Mouse (Mus musculus): ENCODE measurements around the gene Riox1. TPM values are rescaled to one million over a fixed set of nuclear protein-coding genes. Genes with fewer than 3 reads are reported as not detected.

Riox1 gene
- total RNA-seq, 2 experiments from 2014 or later, result 16.6 to 19.0 TPM

DNA sequence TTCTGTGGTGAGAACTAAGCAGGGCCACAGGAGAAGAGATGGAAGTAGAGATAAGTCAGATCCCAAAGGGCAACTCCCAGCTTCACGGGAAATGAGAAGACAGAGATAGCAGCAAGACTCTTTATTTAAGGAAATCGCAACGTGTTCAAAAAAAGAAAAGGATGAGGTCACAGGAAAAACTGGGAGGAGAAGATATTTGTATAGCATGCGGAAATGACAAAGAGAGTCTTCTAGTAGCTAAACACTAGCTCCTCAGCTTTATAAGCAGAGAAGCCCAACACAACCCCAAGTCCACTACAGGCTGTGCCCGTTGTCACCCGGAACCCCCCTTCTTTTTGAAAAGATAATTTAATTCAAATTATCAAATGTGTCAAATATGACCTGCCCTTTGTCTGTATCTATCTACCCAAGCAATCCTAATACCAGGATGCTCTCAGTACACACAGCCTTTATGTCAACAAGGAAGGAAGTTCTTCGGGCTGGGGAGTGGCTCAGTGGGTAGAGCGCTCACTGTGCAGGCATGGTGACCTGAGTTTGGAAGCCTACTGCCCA is 3.1 kb upstream of the Riox1 start:
- intact Hi-C loops (cut with DNase I), result no loop called here
- peak in 1 of 2 experiments; percentile 49 for DNase-seq (ENCODE audit: low spot score in 2 of 2)

DNA sequence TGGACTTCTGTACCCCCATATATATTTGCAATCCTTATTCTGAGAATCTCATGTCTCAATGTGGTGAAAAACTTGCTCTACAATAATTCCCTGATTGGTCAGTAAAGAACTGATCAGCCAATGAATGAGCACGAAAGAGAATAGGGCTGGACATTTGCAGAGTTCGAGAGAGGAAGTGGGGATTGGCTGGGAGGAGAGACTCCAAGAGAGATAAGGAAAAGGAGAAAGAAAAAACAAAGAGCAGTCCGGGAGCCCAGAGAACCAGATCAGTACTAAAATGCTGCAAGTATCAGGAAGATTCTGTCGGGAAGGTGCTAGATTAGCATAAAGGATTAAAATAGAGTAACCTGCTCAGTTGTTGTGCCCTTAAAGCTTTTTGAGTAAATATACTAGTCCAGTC is 1.4 kb upstream of the Riox1 start:
- DNase-seq (ENCODE audit: low spot score in 2 of 2), result no peak
- intact Hi-C loops (cut with DNase I), result no loop called here

DNA sequence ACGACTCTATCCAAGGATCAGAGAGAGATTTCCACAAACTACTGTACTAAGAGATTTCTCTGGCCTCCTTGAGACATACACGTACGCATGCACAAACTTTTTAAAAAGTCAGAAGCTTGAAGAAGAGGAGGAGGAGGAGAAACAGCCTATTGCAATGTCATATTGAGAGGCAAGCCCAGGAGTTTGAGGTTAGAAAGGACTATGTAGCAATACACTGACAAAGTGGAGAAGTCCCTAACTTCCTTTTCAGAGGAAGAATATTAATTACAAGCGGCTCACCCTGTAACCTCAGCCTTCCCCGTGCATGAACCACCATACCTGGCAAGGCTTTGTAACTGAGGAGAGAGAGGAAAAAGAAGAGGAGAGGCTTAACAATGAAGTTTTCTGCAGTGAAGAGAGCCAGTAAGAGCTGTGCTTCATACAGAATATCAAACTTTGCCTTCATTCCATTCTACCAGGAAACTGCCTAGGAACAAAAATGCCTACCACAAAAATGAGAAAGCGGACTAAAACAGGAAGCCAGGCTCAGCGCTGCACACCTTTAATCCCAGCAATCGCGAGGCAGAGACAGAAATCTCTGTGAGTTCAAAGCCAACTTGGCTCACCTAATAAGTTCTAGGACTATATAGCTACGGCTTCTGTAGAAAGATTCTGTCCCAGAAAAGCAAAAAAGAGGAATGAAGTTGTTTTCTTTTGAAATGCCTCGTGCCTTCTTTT is 474 bp upstream of the Riox1 start:
- no peak for DNase-seq (ENCODE audit: low spot score in 2 of 2)
- intact Hi-C loops (cut with DNase I), result loop anchor here (2.0 kb wide), 1 partner anchor 27 kb away; no protein-coding TSS in a partner anchor

DNA sequence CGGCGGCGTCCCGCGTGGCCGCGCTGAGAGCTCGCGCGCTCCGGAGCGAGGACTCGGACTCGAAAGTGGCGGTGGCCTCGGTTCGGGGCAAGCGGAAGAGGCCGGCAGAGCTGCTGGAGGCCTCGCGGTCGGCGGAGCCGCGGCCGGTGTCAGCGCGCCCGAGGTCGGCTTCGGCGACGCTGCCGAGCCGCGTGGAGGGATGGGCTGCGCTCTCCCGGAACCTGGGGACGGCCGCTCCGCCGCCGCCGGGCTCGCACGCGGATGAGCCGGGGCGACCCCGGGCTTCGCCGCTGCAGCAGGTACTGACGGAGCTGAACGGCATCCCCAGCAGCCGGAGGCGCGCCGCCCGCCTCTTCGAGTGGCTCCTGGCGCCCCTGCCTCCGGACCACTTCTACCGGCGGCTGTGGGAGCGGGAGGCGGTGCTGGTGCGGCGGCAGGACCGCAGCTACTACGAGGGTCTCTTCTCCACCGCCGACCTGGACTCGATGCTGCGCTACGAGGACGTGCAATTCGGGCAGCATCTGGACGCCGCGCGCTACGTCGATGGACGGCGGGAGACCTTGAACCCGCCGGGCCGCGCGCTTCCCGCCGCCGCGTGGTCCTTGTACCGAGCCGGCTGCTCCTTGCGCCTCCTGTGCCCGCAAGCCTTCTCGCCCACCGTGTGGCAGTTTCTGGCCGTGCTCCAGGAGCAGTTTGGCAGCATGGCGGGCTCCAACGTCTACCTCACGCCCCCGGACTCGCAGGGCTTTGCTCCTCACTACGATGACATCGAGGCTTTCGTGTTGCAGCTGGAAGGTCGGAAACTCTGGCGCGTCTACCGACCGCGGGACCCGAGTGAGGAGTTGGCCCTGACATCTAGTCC is 663 bp downstream of the Riox1 start:
- peak; percentile 58 to 66 for DNase-seq (ENCODE audit: low spot score in 2 of 2)
- intact Hi-C loops (cut with DNase I), result loop anchor here (2.0 kb wide), 1 partner anchor 28 kb away; no protein-coding TSS in a partner anchor

- no peak for DNase-seq (ENCODE audit: low spot score in 2 of 2)
- intact Hi-C loops (cut with DNase I), result loop anchor here (2.0 kb wide), 1 partner anchor 29 kb away; no protein-coding TSS in a partner anchor
Observed at GRCm38 (mm10) chr12:83951711-83952575, 1.5 kb downstream of the Riox1 start.

GRCm38 (mm10) chr12:83958278-83958677 is 7.9 kb downstream of the Riox1 start:
- DNase-seq (ENCODE audit: low spot score in 2 of 2), result no peak
- intact Hi-C loops (cut with DNase I), result no loop called here

- no peak for DNase-seq (ENCODE audit: low spot score in 2 of 2)
- intact Hi-C loops (cut with DNase I), result no loop called here
Observed at GRCm38 (mm10) chr12:83965235-83965634, 14.8 kb downstream of the Riox1 start.

DNA sequence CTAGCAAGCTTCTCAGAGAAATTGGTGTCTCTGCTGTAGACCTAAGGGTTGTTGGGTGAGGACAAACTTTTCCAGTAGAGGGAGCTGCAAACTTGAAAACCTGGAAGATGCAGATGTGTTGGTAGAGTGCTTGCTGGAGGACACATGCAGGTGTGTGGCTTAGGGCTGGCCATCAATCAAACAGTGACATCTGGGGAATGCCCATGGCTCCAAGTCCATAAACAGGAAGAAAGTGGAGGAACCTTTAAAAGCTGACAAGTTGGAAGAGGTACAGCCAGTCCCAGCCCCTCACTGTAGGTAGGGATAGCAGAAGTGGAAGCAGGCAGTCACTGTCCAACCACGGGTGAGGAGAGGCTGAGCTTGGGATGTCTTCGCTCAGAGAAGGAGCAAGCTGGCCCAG is 21.7 kb downstream of the Riox1 start:
- intact Hi-C loops (cut with DNase I), result loop anchor here (1.0 kb wide), 1 partner anchor 59 kb away; no protein-coding TSS in a partner anchor
- peak; percentile 61 to 68 for DNase-seq (ENCODE audit: low spot score in 2 of 2)

- intact Hi-C loops (cut with DNase I), result no loop called here
- no peak for DNase-seq (ENCODE audit: low spot score in 2 of 2)
Observed at GRCm38 (mm10) chr12:83978862-83979261, 28.5 kb downstream of the Riox1 start.

- intact Hi-C loops (cut with DNase I), result no loop called here
- DNase-seq (ENCODE audit: low spot score in 2 of 2), result no peak
Observed at GRCm38 (mm10) chr12:83981615-83982014, 31.2 kb downstream of the Riox1 start.

GRCm38 (mm10) chr12:83984752-83985151 is 34.3 kb downstream of the Riox1 start, which contains the start of gene Heatr4:
TSS of gene Heatr4 (minus strand) at chr12:83984852.
- intact Hi-C loops (cut with DNase I), result loop anchor here (5.0 kb wide), 1 partner anchor 48 kb away; no protein-coding TSS in a partner anchor
- no peak for DNase-seq (ENCODE audit: low spot score in 2 of 2)

- intact Hi-C loops (cut with DNase I), result loop anchor here (5.0 kb wide), 1 partner anchor 45 kb away; no protein-coding TSS in a partner anchor
- DNase-seq (ENCODE audit: low spot score in 2 of 2), result no peak
Observed at GRCm38 (mm10) chr12:83987242-83987582, 36.8 kb downstream of the Riox1 start.

- intact Hi-C loops (cut with DNase I), result loop anchor here (5.0 kb wide), 1 partner anchor 44 kb away; no protein-coding TSS in a partner anchor
- peak; percentile 82 to 88 for DNase-seq (ENCODE audit: low spot score in 2 of 2)
Observed at GRCm38 (mm10) chr12:83987583-83988441, 37.4 kb downstream of the Riox1 start, which contains the start of gene Acot2. TSS of gene Acot2 (plus strand) at chr12:83987861.

- intact Hi-C loops (cut with DNase I), result loop anchor here (5.0 kb wide), 1 partner anchor 44 kb away; no protein-coding TSS in a partner anchor
- DNase-seq (ENCODE audit: low spot score in 2 of 2), result no peak
Observed at GRCm38 (mm10) chr12:83988483-83988882, 38.1 kb downstream of the Riox1 start.

DNA sequence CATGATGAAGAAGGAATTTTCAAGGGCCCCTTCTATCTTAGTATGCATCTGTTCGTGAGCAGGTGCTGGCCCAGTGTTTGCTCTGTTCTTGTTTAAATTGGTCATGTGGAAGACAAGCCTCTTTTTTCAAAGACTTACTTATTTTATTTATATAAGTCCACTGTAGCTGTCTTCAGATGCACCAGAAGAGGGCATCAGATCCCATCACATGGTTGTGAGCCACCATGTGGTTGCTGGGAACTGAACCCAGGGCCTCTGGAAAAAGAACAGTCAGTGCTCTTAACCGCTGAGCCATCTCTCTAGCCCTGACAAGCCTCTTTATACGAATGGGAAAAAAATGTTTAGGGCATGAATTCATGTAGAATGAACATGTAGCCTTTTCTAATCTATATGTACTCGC is 39.0 kb downstream of the Riox1 start:
- DNase-seq (ENCODE audit: low spot score in 2 of 2), result no peak

DNA sequence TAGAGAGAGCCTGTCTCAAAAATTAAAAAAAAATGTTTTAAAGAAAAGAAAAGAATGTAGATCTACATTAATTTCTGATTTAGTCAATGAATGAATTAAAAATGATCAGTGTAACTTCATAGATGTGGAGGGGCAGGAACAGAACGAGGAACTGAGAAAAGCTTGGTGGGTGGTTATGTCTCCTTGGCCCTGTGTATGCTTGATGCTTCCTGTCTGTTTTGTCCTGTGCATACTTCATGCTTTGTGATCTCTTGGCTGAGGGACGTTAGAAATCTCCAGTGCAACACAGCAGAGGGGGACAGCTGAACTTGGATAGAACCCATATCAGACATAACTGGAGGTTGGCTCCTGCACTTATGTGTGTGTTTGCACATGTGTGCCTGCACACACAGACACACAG is 46.8 kb downstream of the Riox1 start:
- DNase-seq (ENCODE audit: low spot score in 2 of 2), result no peak
- intact Hi-C loops (cut with DNase I), result no loop called here

More for the DNA sequence above, 39.0 kb downstream of the Riox1 start:
- intact Hi-C loops (cut with DNase I), result loop anchor here (5.0 kb wide), 1 partner anchor 43 kb away; no protein-coding TSS in a partner anchor

DNA sequence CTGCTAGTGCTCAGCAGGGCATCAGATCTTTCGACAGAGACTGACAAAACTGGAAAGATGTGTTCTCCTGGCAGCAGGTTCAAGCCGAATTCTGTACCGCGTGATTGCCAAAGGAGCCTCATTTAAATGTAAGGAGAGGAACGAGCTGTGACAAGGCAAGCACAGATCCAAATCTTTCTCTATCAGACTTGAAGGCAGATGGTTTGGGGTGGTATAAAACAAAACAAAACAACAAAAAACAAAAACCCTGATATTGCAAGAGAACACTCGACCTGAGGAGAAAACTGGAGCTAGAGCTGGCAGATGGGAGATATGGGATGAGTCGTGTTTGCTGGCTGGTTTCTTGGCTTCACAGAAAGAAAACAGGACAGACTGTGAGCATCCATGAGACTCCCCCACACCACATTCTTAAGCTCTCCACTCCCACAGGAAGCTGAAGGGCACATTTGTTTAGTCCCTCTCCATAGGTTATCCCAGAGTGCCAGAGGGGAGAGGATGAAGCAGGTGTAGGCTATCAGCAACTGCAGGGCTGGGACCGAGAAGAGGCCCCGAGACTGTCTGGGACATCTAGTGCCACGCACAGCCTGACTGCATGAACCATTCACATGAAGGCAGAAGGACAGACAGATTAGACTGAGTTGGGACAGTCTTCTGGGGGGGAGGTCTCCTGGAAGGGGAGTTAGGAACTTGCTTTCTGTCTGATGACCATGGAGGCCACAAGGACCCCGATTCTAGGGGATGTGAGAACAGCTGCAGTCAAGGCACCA is 48.1 kb downstream of the Riox1 start:
- intact Hi-C loops (cut with DNase I), result no loop called here
- peak in 1 of 2 experiments; percentile 55 for DNase-seq (ENCODE audit: low spot score in 2 of 2)
